Mouse (Mus musculus) thymus, postnatal 10 days (tissue): ENCODE measurements around the gene Fhod1.
A peak's percentile ranks its signal among the peaks of the same experiment; 100 is the strongest.
"Not testable (repeated sequence)": the region's sequence is repeated elsewhere in the genome, so short reads cannot be mapped to it uniquely, and the experiment has no call there.

Experiments
- DNase-seq, 2 experiments: peaks; one replicate each; pipeline ENCODE4 v3.0.0; 2021; ENCODE audit warnings: low spot score in 2 of 2

Gene Fhod1

GRCm38 (mm10) chr8:105295895-105296573 is 51.7 kb downstream of the Fhod1 start, which contains the start of gene Exoc3l:
Gene Exoc3l (minus strand): TSS chr8:105296101.
- no peak for DNase-seq

- no peak for DNase-seq
These were observed 52.5 kb downstream of the Fhod1 start for GRCm38 (mm10) chr8:105295256-105295655.

DNA sequence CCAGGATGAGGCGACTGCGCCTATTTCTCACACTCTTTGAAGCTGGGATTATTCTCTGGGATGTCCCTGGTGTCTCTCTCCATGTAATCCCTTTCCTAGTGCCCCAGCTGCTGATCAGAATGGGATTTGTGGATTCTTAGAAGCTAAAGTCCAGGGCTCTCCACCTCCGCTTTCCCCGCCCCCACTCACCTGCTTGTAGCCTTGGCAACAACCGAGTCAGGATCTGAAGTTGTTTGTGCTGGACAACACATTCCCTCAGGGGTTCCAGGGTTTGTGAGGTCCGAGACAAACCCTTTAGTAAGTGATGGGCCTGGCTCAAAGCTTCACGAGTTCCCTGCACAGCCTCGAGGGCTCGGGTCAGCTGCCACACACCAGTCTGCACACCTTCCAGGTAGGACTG is 53.0 kb downstream of the Fhod1 start:
- DNase-seq = no peak

DNA sequence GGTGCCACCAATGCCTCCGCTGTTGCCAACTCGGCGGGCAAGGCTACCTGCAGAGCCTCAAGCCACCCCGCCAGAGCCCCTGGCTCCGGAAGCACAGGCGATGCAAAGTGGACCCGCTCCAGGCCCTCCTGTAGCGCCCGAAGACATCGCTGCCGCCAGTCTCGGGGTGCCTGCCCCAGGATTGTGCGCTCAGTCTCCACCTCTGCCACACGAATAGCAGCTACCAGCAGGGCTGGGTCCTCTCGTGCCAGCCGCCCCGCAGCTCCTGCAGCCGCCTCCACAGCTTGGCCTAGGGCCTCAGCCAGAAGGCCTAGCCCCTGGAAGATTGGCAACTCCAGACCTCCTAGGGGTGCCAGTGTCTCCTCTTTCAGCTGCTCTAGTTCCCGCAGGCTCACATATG is 54.3 kb downstream of the Fhod1 start:
- DNase-seq = no peak

- DNase-seq = no peak
These were observed 55.3 kb downstream of the Fhod1 start for GRCm38 (mm10) chr8:105292471-105292870.

GRCm38 (mm10) chr8:105291802-105292201 is 56.0 kb downstream of the Fhod1 start:
- DNase-seq = not testable (repeated sequence)

- DNase-seq = not testable (repeated sequence)
These were observed 56.4 kb downstream of the Fhod1 start for GRCm38 (mm10) chr8:105291364-105291763.

- DNase-seq = peak; percentile 80 to 95
These were observed 57.0 kb downstream of the Fhod1 start for GRCm38 (mm10) chr8:105290554-105291314.

DNA sequence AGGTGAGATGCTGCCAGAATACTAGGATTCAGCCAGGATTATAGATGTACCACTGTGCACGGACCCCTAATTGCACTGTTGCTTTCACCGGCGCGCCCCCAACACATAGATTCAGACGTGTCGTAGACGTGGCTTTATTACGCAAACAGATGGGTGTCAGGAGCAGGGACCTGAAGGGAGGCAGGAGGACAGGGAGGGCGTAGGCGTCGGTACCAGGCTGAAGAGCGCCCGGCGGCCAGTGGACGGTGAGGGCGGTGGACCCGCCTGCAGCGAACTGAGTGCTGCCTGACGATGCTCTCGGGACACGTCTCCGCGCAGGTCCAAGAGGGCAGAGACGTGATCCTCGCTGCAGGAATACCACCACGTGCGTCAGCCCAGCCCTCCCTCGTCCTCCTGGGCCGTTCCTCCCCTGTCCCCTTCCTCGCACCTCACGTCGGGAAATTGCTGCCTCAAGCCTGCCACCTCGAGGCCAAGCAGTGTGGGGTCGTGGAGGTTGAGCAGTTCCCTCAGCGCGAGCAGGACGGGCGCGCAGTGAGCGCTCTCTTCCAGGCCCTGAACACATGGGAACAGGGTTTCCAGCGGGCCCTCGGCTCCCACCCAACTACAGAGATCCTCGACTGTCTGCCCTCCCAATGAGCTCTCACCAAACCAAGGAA is 57.8 kb downstream of the Fhod1 start, which contains the start of gene 4931428F04Rik:
Gene 4931428F04Rik, minus strand, starts transcription at position 60 of the 656 bp plus-strand sequence.
- peak; percentile 55 to 58 for DNase-seq

DNA sequence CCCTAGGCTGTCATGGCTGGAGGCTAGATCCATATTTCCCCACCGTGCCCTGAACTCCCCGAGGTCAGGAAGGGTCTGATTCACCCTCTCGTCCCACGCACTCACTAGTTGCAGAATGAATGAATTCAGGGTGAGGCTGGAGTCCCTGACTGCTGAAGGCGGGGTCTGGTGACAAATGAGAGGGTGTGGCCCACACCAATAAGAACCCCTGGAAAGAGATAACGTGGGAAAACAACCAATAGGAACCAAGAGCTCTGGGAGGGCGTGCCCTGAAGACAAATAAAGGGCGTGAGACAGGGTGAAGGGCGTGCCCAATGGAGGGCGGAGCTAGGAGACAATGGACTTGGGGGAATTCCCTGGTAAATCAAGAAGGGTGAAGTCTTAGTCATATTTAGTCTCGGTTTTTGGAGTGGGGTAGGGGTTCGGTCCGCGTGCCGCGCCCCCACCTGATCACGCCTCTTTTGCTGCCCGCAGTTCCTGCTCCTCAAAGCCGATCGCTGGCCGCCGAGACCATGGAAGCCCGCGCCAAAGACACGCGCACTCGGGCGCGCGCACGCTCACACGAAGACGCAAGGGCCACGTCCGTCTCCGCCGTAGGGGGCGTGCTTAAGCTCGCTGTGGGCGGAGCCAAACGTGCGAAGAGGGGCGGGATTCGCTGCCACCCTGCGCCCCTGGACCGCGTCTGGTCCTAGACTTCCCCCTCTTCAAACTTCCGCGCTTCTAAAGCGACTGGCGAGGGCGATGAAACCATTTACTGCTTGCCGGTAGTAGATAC is 58.6 kb downstream of the Fhod1 start:
- peak; percentile 94 to 97 for DNase-seq

- DNase-seq = no peak
These were observed 59.5 kb downstream of the Fhod1 start for GRCm38 (mm10) chr8:105288231-105288630.

DNA sequence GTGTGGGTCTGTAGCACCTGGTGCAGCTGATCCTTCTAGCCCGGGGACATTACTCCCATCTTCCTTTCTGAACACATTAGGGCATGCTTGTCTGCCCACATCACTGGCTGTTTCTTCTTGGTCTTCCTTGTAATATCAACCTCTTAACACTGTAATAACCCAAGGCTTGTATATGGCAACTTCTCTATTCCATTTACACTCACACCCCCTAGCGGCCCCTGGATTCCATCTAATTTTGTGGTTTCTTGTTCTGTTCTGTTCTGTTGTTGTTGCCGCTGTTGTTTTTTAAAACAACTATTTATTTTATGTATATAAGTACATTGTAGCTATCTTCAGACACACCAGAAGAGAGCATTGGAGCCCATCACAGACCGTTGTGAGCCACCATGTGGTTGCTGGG is 60.8 kb downstream of the Fhod1 start:
- no peak for DNase-seq

DNA sequence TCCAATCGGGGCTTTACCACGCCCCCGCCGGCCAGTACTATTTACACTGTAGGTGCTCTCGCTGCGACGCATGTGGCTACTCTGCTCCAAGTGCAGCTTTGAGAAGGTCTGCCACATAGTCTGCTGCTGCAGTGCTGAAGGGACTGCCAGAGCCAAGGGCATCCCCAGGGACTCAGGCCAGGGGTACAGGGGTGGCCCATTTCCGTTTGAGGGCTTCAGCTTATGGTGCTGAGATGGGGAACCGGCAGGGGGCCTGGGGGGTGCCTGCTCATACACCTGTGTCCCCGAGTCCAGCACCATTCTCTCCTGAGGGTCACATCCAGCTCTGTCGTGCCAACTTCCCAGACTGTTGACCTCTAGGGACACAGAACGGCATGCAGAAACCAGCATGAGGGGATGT is 62.2 kb downstream of the Fhod1 start:
- DNase-seq = no peak

DNA sequence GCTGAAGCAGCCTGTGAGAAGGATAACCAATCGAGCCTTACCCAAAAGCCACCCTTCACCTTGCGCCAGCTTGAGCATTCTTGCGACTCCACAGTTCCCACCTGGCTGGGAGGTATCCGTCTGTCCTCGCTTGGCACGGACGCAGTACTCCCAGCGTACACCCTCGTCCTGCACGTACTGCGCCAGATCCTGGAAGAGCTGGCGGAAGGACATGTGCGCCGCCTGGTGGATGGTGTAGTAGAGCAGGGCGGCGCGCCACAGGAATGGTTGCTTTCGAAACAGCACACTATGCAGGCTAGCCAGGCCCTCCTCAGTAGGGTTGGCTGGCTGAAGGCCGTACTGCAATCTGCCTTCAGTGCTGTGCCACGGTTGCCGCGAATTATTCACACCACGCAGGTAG is 64.7 kb downstream of the Fhod1 start:
- DNase-seq = peak in 1 of 2 experiments; percentile 57

DNA sequence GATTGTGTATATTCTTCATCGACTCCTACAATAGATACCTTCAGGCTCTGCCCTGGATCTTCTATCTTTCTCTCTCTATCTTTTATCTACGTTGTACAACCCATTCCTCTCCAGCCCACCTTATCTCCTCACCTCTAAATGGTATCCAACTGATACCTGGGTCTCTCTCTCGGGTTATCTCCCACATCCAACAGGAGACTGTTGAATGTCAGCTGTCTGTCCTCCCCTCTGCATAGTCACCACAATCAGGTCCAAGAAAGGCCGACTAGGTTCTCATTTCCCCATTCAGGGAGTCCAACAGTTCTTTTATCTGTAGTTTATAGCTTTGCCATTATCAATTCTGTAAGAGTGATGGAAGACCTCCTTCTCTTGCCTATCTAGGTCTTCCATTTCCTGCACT is 65.5 kb downstream of the Fhod1 start:
- no peak for DNase-seq

DNA sequence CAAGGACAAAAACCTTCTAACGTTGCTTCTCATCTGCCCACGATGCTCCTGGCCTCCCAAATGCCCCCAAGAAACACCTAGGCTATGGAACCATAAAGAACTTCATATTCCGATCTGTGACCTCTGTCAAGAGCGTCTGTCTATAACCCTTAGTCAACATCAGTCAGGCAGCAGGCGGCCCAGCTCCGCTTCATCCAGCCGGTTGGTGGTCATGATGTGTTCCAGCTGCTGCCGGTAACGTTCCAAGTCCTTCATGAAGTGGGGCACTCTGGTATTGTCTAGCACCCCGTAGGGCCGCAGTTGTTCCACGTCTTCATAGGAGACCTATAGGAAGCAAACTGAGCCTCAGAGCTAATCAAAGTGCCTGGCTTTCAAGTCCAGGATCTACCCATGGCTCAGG is 65.9 kb downstream of the Fhod1 start:
- DNase-seq = no peak

DNA sequence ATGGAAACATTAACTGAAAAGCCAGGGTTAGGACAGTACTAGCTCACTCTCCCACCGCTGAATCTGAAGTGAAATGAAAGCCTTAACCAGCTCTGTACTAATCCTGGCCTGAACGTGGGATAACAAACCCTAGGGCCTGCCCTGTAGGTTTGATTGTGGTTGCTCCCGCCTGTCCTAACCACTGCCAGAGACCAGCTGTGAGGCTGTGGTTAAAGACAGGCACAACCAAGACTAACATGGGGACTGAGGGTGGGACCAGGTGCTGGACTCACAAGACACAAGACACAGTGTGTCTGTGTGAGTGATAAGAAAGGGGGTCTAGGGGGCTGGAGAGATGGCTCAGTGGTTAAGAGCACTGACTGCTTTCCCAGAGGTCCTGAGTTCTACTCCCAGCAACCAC is 67.2 kb downstream of the Fhod1 start:
- no peak for DNase-seq
